Mouse (Mus musculus) spleen, postnatal 14 days (tissue): Measurements from ENCODE around the gene Wdr90.

ENCODE experiments used
- DNase-seq, 2 experiments: peaks; one replicate each; pipeline ENCODE4 v3.0.0; 2021 to 2022; ENCODE audit warnings: low spot score in 2 of 2

Wdr90 gene

GRCm38 (mm10) chr17:25860832-25861703 is at the start of gene Wdr90:
Gene Wdr90 (minus strand): TSS chr17:25861501.
- DNase-seq: peak; percentile 75 to 86

GRCm38 (mm10) chr17:25907640-25908039 is 46.3 kb upstream of the Wdr90 start:
- DNase-seq: no peak

- DNase-seq: no peak
Observed at GRCm38 (mm10) chr17:25903061-25903460, 41.8 kb upstream of the Wdr90 start.

GRCm38 (mm10) chr17:25900193-25900592 is 38.9 kb upstream of the Wdr90 start:
- no peak for DNase-seq

- no peak for DNase-seq
Observed at GRCm38 (mm10) chr17:25895891-25896290, 34.6 kb upstream of the Wdr90 start.

- no peak for DNase-seq
Observed at GRCm38 (mm10) chr17:25895415-25895814, 34.1 kb upstream of the Wdr90 start.

GRCm38 (mm10) chr17:25893975-25894617 is 32.8 kb upstream of the Wdr90 start:
- peak; percentile 51 to 59 for DNase-seq

GRCm38 (mm10) chr17:25888837-25889236 is 27.5 kb upstream of the Wdr90 start:
- DNase-seq: no peak

- no peak for DNase-seq
Observed at GRCm38 (mm10) chr17:25887467-25887866, 26.2 kb upstream of the Wdr90 start.

- no peak for DNase-seq
Observed at GRCm38 (mm10) chr17:25886806-25887205, 25.5 kb upstream of the Wdr90 start.

- DNase-seq: no peak
Observed at GRCm38 (mm10) chr17:25885636-25886035, 24.3 kb upstream of the Wdr90 start.

GRCm38 (mm10) chr17:25883824-25884223 is 22.5 kb upstream of the Wdr90 start:
- no peak for DNase-seq

GRCm38 (mm10) chr17:25883268-25883667 is 22.0 kb upstream of the Wdr90 start:
- no peak for DNase-seq

- DNase-seq: no peak
Observed at GRCm38 (mm10) chr17:25882306-25882705, 21.0 kb upstream of the Wdr90 start.

GRCm38 (mm10) chr17:25881691-25882090 is 20.4 kb upstream of the Wdr90 start:
- DNase-seq: no peak

GRCm38 (mm10) chr17:25880913-25881641 is 19.8 kb upstream of the Wdr90 start:
- DNase-seq: no peak

- DNase-seq: no peak
Observed at GRCm38 (mm10) chr17:25880196-25880910, 19.1 kb upstream of the Wdr90 start, which contains the start of gene Wfikkn1. Gene Wfikkn1 (minus strand): TSS chr17:25880858.

GRCm38 (mm10) chr17:25879750-25880149 is 18.4 kb upstream of the Wdr90 start:
- DNase-seq: no peak

- no peak for DNase-seq
Observed at GRCm38 (mm10) chr17:25879261-25879660, 18.0 kb upstream of the Wdr90 start.

GRCm38 (mm10) chr17:25878611-25879180 is 17.4 kb upstream of the Wdr90 start:
- no peak for DNase-seq
